Mouse (Mus musculus): ENCODE measurements around the gene Soga1.

Soga1 gene

DNA sequence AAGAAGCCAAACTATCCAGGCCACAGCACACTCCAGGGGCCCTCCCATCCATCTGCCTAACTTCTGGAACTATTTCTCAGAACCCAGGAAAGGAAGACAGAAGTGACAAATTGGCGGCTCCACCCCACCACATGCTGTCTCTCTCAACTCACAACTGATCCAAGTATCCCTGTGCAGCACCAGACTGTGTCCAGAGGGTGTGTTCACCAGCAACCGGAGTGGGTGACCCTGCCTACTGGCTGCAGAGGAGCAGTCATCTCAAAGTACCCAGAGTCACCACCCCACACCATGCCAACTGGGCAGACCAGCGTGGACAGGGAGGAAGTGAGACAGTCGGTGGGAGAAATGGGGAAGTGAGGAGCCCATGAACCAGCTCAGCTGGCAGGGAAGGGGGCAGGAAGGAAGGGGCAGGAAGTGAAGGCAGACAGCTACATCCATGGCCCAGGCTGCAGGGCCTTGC lies 15.8 kb downstream of the Soga1 start:
- peak in 1 of 2 experiments; percentile 54 for DNase-seq (ENCODE audit: low spot score in 2 of 2)

DNA sequence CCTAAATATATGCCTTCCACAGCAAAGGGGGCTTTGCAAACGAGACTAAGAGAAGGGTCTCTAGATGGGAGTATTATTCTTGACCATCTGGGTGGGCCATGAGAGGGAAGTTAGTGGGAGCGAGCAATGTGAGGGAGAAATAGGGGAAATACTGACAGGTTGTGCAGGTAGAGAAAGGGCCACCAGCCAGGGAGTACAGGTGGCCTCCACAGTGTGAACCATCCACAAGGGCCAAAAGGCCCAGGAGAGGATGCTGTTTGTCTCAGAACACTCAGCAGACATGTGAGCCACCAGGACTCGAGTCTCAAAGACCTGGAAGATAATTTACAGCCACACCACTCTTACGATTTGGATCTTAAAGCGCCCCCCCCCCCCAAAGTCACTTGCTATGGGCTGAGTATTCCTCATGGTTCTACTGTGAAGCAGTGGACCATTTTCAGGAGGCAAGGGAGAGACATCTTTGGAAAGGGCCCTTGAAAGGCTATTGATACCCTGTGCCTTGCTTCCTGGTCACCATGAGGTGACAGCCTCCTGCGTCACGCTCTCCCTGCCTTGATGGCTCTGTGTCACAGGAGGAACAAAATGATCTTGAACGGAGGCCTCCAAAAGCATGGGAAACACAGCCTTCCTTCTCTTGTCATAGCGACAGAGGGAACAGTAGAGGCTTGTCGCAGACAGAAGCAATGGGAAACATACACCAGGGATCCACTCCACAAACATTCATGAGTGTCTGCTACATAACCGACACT lies 18.3 kb downstream of the Soga1 start:
- DNase-seq (ENCODE audit: low spot score in 2 of 2) = no peak

DNA sequence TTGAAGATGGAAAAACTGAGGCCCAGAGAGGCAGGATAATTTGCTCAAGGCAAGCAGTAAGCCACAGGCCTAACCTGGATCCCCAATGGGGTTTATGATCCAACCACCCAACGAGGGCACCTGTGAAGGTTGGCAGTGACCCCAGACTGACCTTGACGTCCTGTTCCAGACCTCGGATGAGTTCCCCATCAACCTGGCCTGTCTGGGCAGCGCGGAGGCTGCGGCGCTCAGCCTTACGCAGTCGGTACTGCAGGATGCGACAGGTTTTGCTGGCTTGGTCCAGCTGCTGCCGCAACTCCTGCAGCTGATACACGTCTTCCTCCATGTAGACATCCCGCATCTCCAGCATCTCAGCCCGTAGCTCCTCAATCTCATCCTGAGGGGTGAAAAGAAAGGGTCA lies 19.0 kb downstream of the Soga1 start:
- no peak for DNase-seq (ENCODE audit: low spot score in 2 of 2)

DNA sequence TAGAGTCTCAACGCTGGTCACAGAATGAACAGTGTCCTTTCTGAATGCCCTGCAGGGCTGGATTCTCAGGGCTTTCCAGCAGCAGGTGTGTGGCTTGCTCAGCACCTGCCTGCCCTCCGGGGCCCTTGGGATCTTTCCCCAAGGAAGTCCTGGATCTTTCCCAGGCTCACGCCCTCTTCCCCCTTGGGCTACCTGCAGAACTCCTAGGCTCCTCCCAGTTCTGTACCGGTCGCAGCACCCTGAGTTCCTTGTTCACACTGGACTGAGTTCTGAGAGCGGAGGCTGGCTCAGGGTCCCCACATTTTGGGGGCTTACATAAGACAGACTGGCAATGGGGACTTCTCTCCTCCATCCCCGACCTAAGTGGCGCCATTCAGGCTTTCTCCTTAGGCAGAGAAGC lies 19.9 kb downstream of the Soga1 start:
- no peak for DNase-seq (ENCODE audit: low spot score in 2 of 2)

DNA sequence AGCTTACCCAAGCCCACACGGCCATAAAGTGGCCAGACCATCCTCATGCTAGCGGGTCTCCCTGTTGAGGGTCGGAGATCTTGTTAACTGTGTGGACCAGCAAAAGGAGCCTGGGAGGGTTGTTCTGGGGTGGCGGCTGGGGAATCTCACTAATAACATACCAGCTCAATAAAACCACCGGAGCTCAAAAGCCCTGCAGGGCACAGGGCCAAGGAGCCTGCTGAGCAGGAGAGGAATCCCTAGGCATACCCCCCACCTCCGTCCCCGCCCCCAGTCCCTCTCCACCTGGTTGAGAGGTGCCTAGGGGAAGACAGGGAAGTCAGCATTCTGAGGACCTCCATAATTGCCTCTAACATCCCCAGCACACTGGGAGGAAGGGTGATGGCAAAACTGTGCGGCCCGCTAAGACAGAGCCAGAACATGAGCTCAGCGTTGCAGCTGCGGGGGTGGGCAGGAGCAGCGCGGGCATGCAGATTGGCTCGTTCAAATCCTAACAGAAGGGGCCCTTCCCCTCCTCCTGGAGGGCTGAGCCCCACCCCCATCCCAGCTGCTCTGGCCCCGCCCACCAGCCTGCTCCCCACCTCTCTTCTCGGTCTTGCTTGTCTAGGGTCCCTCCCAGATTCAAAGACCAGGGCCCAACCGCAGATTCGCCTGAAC lies 20.6 kb downstream of the Soga1 start:
- DNase-seq (ENCODE audit: low spot score in 2 of 2) = peak in 1 of 2 experiments; percentile 47

DNA sequence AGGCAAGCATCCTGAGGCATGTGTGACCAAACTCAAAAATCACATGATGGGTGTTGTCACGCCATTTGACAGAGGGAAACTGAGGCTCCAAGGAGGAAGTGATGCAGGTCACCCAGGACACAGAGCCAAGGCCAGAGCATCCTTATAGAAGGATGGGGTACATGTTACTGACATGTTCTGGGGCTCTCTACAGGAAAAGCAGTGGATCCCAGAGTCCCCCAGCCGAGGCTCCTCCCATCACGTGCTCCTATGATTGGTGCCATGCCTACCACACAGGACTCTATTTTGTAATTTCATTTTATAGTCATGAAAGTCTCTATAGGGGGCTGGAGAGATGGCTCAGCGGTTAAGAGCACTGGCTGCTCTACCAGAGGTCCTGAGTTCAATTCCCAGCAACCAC lies 21.3 kb downstream of the Soga1 start:
- no peak for DNase-seq (ENCODE audit: low spot score in 2 of 2)

DNA sequence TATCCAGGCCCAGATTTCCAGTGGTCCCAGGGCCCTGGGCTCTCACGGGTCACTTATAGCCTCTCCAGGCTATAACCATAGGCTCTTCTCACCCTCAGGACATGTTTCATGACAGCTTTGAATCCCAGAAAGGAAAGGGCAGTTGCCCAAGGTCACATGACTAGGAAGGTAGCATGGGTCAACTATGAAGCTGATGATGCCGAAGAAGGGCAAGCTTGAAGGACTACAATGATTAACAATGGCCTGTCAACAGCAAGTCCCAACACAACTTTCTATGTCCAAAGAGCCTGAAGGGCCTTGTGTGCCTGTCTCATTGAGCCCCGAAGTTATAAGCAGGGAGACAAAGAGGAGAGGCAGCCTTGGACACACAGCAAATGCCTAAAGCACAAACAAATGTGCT lies 21.9 kb downstream of the Soga1 start:
- DNase-seq (ENCODE audit: low spot score in 2 of 2) = no peak

DNA sequence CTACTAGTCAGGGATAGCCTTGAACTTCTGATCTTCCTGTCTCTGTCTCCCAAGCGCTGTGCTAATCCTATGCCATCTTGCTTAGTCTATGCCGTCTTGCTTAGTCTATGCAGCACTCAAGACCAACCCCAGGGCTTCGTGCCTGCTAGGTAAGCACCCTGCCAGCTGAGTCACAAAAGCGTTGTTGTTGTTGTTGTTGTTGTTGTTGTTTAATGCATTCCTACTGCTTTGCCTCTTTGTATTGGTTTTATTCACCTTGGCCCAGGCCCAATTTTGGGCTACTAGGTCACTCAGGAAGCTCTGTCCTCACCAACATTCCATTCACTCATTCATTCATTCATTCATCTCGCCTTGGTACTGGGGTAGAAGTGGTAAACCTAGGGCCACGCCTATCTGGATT lies 23.3 kb downstream of the Soga1 start:
- DNase-seq (ENCODE audit: low spot score in 2 of 2) = no peak

DNA sequence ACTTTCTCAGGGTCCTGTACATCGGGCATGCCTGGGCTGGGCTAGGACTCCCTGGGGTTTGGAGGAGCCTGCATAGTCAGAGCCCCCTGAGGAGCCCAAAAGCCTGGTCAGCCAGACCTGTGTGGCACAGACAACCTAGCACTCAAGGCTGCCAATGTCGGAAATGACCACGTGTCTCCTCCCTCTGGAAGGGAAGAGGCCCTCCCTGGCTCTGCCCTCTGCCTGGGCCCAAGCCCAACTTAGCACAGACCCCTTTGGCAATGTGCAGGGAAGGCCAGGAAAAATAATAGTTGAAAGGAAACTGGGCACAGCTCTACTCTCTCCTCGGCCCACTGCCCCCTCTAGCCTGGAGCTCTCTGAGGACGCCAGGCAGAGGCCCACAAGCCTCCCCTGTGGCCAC lies 24.2 kb downstream of the Soga1 start:
- no peak for DNase-seq (ENCODE audit: low spot score in 2 of 2)

DNA sequence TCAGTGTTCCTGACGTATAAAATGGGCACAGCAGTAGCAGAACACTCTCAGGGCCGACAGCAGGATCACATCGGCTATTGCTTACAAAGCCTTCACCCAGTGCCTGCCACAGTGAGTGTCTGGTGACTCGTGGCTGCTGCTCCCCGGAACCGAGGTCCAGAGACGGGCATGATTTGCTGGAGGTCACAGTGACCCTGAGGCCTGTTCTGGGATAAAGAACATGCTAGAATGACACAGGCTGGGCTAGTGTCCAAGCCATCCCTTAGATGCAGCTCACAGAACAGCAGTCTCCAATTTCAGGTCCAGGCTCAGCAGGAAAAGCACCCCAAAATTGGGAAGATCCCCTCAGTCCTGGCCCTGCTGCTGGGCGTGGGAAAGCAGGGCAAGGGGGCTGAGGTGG lies 24.8 kb downstream of the Soga1 start:
- no peak for DNase-seq (ENCODE audit: low spot score in 2 of 2)

DNA sequence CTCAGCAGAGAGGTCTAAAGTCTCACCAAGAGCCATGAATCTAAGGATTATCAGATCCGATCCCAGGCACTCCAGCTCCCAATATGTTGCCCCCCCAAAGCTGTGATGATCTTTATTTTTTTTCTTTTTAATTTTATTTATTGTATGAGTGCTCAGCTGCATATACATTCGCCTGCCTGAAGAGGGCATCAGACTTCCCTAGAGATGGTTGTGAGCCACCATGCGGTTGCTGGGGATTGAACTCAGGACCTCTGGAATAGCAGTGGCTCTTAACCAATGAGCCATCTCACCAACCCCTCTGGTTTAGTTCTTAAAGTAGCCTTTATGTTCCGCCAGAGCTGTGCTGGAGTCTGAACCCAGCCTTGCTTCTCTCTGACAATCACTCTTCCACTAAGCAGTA lies 25.3 kb downstream of the Soga1 start:
- no peak for DNase-seq (ENCODE audit: low spot score in 2 of 2)

DNA sequence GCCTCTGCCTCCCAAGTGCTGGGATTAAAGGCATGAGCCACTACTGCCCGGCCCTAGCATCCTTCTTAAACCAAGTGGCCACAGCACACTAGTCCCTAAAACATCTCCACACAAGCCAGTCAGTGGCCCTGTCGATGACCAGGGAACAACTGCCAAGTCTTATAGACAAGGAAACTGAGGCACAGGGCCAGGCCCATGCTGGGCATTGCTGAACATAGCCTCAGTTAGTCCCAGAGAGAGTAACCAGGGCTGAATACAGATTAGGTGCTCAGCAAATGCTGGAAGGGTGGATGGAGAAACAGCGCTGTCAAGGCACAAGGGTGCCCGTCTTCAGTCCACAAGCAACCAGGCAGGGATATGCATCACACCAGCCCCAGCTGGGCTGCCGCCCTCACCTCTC lies 25.9 kb downstream of the Soga1 start:
- DNase-seq (ENCODE audit: low spot score in 2 of 2) = no peak

DNA sequence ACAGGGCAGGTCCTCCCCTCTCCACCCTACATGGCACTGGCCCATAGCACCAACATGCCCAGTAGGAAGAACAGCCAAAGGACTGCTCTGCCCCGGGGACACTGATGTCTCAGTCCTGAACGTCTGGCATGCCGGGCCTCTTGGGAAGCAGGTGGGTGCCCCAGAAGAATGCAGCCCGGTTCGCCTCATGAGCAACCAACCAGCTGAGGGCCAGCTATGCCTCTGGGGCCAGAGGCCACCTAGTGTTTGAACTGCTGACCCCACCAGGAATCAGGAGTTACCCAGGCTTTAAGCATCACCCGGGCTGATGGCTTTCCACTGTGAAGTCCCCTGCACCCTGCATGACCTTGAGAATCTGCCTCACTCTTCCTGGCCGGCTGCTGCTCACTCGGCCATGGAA lies 26.6 kb downstream of the Soga1 start:
- DNase-seq (ENCODE audit: low spot score in 2 of 2) = no peak

DNA sequence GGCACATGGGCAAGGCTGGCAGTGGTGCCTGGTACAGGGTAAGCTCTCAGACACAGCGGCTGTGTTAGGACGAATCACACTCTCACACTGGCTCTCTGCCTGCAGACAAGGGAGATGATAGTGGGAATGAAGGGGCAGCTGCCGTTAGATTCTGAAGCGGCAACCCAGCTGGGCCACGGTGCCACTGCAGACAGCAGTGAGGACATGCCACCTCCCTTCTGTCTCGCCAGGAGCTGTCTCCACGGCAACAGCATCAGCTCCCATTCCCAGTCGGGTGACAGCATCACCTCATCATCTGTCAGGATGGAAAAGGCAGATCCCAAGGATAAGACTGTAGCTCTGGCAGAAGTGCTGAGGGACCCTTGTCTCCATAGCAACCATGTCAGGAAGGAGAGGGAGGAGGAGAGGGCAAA lies 29.2 kb downstream of the Soga1 start:
- DNase-seq (ENCODE audit: low spot score in 2 of 2) = no peak

DNA sequence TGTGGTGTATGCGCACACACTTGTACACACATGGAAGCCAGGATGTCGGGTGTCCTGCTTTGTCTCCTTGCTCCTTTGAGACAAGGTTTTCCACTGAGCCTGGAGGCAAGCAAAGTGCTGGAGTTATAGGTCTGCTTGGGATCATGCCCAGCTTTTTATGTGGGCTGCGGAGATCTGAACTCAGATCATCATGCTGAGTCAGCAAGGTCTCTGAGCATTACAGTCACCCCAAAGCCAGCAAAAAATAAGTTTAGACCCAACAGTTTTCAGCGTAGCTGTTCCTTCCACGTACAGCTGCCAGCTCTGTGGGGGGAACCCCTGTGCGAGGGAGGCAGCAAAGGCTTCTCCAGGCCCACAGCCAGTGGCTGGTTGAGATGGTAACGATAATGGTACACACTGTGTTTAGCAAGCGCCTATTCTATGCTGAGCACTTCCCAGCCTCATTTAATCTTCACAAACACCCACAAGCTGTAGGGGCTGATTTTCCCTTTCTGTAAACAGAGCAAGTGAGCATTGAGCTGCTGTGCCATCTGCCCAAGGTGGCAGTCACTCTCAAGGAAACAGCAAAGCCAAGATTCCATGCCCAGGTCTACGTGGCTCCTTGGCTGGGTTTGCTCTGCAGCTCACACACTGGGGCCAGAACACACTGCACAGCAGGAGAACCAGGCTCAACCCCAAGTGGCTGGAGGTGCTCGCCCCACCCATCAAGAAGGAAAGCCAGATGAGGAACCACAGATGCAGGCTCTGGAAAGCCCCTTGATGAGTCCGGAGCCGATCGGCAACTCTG lies 30.5 kb downstream of the Soga1 start:
- no peak for DNase-seq (ENCODE audit: low spot score in 2 of 2)

DNA sequence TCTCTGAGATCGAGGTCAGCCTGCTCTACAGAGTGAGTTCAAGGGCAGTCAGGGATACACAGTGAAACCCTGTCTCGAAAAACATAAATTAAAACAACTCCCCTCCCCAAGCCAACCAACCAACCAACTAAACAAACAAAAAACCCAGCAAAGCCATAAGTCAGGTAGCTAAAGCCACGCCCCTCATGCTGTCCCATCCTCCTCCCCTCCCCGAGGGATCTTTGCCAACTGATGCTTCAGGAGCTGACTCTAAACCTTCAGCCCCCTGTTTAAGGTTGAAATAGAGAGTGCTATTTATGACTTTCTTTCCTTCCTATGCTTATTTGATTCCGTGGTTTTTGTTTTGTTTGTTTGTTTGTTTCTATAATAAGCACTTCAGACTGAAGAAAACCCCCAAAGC lies 32.1 kb downstream of the Soga1 start:
- DNase-seq (ENCODE audit: low spot score in 2 of 2) = no peak

DNA sequence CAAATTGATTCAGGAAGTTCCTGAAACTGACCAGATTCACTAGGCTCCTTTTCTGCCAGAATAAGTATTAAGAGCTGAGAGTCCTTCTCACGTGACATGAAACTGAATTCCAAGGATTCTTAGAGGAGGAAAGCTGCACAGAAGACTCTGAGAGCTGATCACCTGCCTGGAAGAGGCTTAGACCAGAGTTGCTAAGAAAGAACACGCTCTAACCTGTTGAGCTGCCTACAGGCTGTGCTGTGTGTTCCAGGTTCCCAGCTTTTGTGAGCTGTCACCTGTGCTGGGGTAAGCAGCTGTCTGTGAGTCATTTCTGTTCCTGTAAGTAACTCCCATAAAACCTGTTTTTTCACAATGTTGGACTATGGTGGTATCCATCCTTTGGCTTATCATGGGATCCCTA lies 33.1 kb downstream of the Soga1 start:
- DNase-seq (ENCODE audit: low spot score in 2 of 2) = no peak

DNA sequence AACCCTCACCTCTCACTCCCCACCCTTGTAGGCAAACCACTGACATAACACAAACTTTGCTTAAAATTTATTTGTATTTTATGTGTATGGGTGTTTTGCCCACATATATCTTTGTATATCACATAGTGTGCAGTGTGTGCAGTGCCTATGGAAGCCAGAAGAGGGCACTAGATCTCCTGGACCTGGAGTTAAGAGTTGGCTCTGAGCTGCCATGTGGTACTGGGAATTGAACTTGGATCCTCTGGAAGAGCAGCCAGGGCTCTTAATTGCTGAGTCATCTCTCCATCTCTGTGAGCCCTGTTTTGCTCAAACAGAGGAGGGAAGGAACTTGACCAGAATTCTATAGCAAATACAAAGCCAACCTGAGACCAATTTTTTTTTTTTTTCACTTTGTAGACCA lies 35.1 kb downstream of the Soga1 start:
- DNase-seq (ENCODE audit: low spot score in 2 of 2) = no peak

DNA sequence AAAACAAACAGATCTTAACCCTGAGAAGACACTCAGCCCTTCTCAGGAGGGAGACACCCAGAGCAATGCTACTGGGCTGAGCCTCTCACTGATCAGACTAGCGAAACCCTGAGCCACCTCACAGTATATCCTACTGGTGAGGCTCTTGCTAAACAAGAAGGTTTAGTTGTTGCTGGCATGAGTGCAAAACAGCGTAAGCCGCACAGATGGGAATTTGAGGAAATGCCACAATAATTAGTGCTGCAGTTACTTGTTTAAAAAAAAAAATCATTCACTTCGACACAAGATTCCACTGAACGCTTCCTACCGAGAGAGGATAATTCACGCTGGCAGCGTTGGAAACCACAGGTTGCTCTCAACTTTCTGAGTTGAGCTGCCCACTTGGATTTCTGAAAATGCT lies 35.5 kb downstream of the Soga1 start:
- DNase-seq (ENCODE audit: low spot score in 2 of 2) = no peak

DNA sequence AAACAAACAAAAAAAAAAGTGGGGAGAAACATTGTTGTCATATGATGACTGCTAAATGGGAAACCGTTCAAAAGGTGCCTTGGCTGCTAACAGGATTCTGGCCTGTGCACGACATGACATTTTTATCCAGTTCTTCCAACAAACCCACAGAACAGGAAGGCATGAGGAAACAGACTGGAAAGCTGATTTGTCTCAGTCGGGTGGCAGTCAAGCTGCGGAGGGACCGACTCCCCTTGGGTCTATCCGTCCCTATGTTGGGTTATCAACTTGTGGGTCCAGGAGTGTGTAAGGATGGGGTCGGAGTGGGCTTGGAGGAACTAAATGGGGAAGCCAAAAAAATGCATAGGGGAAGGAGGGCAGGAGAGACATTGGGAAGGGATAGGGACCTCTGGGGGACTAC lies 37.6 kb downstream of the Soga1 start:
- DNase-seq (ENCODE audit: low spot score in 2 of 2) = no peak

DNA sequence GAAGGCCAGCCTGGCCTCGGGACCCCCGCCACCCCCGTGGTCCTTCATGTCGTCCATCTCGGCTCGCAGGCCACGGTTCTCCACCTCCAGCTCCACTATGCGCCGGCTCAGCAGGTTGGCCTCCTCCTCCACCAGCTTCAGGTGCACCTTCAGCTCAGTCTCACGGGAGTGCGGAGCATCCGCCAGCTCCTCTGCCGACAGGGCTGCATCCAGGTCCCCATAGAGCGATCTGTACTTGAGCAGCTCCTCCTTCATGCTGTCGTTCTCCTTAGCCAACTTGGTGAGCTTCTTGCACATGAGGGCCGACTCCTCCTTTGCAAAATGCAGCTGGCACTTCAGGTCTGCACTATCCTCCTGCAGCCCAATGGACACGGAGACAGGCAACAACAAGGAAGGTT lies 38.4 kb downstream of the Soga1 start:
- DNase-seq (ENCODE audit: low spot score in 2 of 2) = no peak

DNA sequence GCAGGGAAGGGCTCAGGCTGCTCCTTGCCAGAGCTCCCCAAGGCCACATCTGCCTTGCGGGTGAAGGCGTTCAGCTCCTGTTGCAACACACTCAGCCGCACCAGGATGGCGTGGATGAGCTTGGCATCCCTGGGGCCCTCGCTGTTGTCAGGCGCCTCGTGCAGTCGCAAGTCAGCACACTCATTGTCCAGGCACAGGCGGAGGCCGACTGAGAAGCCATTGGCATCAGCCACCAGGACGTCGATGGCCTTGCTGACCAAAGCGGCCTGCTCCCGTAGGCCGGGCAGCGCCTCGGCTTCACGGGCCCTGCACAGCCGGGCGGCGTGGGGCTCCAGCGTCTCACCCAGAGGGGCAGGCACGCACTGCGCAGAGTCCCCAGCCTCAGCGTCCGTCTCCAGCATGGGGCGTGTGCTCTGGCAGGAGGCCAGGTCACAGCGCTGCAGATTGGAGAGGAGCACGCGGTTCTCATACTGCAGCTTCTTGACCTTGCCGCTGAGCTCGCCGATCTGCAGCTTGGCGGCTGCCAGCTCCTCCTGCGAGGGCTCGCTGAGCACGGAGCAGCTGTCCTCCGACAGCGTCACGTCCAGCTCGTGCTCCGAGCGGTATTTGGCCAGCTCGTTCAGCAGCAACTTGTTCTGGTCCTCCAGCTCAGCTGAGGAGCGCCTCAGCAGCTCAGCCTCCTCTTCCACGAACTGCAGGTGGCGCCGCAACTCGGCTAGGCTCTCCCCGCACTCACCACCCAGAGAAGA lies 39.0 kb downstream of the Soga1 start:
- no peak for DNase-seq (ENCODE audit: low spot score in 2 of 2)

Measured in spleen, postnatal 10 days (tissue).